Mouse (Mus musculus) testis, adult 2 months (tissue): Measurements from ENCODE around the gene BC025920.

ENCODE experiments used
- CTCF ChIP-seq: fragments of 200-500 bp; IDR thresholded peaks from 2 replicates; pipeline ENCODE4 v1.5.1; 2012; ENCODE audit warnings: low read depth, mild to moderate bottlenecking, inconsistent platforms, low read length, moderate library complexity; ENCODE audit not compliant: control insufficient read depth, insufficient read depth, insufficient replicate concordance
- POLR2A ChIP-seq: fragments of 200-500 bp; IDR thresholded peaks from 2 replicates; pipeline ENCODE4 v1.6.1; 2012; ENCODE audit warnings: low read depth, mild to moderate bottlenecking, inconsistent platforms, low read length, moderate library complexity; ENCODE audit not compliant: control insufficient read depth

- TF ChIP-seq CTCF (no peak), POLR2A (no peak)
These were observed 45.2 kb upstream of the BC025920 start for GRCm38 (mm10) chr10:81560719-81561459.
